Mouse (Mus musculus): ENCODE results near the gene Atp5l. TPM values are rescaled to one million over a fixed set of nuclear protein-coding genes. Genes with fewer than 3 reads are reported as not detected.

The Atp5l gene
- total and polyA plus RNA-seq, 3 experiments, result 1,092 to 1,698 (median 1,478) TPM

DNA sequence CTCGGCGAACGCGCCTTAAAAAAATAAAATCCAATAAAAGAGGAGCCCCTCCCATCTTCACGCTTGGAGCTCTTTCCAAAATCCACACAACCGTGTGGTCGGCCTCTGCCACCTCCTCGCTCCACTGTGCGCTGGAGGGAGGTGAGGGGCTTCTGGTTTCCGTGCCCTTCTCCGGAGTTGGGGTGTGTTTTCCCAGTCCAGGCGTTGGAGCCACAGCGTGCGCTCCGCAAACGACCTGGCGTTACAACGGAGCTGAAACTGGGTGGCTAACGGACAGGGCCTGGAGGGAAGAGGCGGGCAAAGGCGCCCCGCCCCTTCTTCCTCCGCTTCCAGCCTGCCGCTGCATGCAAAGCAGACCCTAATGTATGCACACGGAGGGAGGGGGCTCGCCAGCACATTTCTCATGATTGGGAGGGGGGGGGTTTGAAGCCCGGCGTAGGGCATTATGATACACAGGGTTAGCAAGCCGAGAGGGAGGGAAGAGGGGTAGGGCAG lies 38.6 kb downstream of the Atp5l start:
- peak; percentile 82 for TF ChIP-seq POLR2A (IDR thresholded peaks at IDR 0.05; ENCODE audit: insufficient read depth, low read depth, low read length)
- TF ChIP-seq CTCF (IDR thresholded peaks at IDR 0.05), result no peak

DNA sequence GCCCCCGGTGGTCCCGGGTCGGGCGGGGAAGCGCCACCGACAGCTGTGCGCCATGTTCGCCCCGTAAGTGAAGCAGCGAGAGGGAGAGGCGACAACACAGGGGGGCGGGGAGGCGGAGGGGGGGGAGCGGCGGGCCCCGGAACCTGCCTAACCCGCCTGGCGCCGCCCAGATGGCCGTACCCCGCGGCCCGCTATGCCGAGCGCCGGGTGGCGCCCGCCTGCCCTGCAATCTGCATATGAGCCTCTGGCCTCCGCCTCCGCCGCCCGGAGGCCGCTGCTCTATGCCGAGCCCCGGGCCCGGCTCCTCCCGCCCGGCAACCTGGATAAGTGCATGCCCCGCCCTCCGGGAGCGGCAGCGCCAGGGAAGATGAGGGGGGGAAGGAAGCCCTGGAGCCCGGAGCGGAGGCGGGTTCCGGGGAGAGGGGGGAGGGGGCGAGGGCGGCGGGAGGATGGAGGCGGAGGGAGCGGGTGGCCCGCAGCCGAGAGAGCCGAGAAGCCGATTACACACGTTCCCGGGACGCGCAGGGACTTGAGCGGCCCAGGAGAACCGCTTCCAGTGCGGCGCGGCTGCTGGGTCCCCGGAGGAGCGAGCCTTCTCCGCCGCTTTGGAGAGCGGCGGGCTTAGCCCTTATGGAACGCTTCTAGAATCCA lies 39.2 kb downstream of the Atp5l start, which contains the start of gene Kmt2a:
Gene Kmt2a (minus strand): TSS at position 76 of the 651 bp plus-strand sequence.
- Histone ChIP-seq H3K79me2 (replicated peaks; ENCODE audit: control insufficient read depth, insufficient read depth, low read length) (peaks cover 10% of the 10 kb centered on the region), H3K27me3 (ENCODE audit: control insufficient read depth, insufficient read depth, low read length) (no peaks in the 10 kb centered on the region), H3K4me3 (peak within 1 kb of the TSS; percentile 98), H3K4me1 (ENCODE audit: control insufficient read depth, insufficient read depth, low read length) (peaks cover 10% of the 10 kb centered on the region), H3K9ac (ENCODE audit: low read depth, low read length) (peak within 1 kb of the TSS; percentile 98), H3K36me3 (ENCODE audit: control insufficient read depth, insufficient read depth, low read length) (peaks cover 13% of the 10 kb centered on the region), H3K27ac (peak within 1 kb of the TSS; percentile 94)
- TF ChIP-seq CTCF (IDR thresholded peaks at IDR 0.05) (no peak), POLR2A (IDR thresholded peaks at IDR 0.05; ENCODE audit: insufficient read depth, low read depth, low read length) (peak; percentile 50; the same call in 1 of the 2 replicates), EP300 (IDR thresholded peaks at IDR 0.05; ENCODE audit: insufficient read depth, low read depth, low read length) (no peak)
- WGBS, result 1% methylated on average over 57 of the region's 71 CpGs
- DNase-seq, result peak; percentile 98 to 100
- intact Hi-C loops (cut with DNase I), result loop anchor here (2.0 to 5.0 kb wide), 6 partner anchors 15 to 109 kb away; partner anchors contain the start of genes Atp5l and Ube4a

More for the DNA sequence above, 38.6 kb downstream of the Atp5l start:
- Histone ChIP-seq H3K4me1 (ENCODE audit: control insufficient read depth, insufficient read depth, low read length) (peaks cover 9% of the 10 kb centered on the region), H3K27me3 (ENCODE audit: control insufficient read depth, insufficient read depth, low read length) (no peaks in the 10 kb centered on the region), H3K4me3 (peak overlapping the region; percentile 68), H3K79me2 (replicated peaks; ENCODE audit: control insufficient read depth, insufficient read depth, low read length) (peaks cover 10% of the 10 kb centered on the region), H3K36me3 (ENCODE audit: control insufficient read depth, insufficient read depth, low read length) (peaks cover 12% of the 10 kb centered on the region), H3K27ac (peak overlapping the region; percentile 94), H3K9ac (ENCODE audit: low read depth, low read length) (peak overlapping the region; percentile 71)
- WGBS, result under 1% methylated on average over 29 of the region's 29 CpGs
- intact Hi-C loops (cut with DNase I), result loop anchor here (2.0 to 5.0 kb wide), 6 partner anchors 15 to 110 kb away; partner anchors contain the start of genes Atp5l and Ube4a
- DNase-seq, result peak; percentile 82 to 85

DNA sequence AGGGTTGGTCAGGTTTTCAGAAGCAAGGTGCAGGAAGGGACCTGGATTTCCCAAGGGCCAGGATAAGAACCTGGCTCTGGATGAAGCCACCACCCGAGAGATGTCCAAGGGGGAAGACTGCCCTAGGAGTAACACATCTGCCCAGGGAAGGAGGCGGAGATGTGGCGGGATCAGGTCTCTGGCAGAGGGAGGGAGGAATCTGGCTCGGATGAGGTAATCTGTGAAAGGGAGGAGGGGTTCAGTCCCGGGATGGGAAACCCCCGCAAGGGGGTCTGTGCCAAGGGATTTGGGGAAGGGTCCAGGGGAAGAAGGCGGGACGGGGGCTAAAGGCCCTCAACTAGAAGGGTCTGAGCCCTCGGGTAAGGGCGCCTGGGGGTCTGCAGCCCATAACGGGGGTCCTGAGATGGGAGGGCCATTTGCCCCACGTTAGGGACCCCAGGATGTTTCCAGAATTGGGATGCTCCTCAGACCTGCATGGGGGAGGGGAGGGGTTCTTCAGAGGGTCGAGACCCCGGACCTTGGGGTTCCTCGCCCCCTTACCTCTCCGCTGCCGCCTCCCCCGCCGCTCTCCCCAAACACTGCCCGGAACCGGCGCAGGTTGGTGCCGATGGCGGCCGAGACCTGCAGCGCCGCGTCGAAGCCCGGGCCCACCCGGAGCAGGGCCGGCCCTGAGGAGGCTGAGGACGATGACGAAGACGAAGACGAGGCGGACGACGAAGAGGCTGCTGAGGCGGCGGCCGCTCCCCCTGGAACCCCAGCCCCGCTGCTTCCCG lies 40.0 kb downstream of the Atp5l start:
- H3K4me1 ChIP-seq (ENCODE audit: control insufficient read depth, insufficient read depth, low read length), result peaks cover 12% of the 10 kb centered on the region
- peaks cover 11% of the 10 kb centered on the region for H3K79me2 ChIP-seq (replicated peaks; ENCODE audit: control insufficient read depth, insufficient read depth, low read length)
- intact Hi-C loops (cut with DNase I), result loop anchor here (2.0 to 5.0 kb wide), 6 partner anchors 14 to 108 kb away; partner anchors contain the start of genes Atp5l and Ube4a
- H3K27ac ChIP-seq, result peak overlapping the region; percentile 82
- TF ChIP-seq CTCF (IDR thresholded peaks at IDR 0.05), result no peak
- no peak for TF ChIP-seq POLR2A (IDR thresholded peaks at IDR 0.05; ENCODE audit: insufficient read depth, low read depth, low read length)
- no peak for TF ChIP-seq EP300 (IDR thresholded peaks at IDR 0.05; ENCODE audit: insufficient read depth, low read depth, low read length)
- H3K9ac ChIP-seq (ENCODE audit: low read depth, low read length), result peak overlapping the region; percentile 98
- H3K36me3 ChIP-seq (ENCODE audit: control insufficient read depth, insufficient read depth, low read length), result peaks cover 16% of the 10 kb centered on the region
- no peaks in the 10 kb centered on the region for H3K27me3 ChIP-seq (ENCODE audit: control insufficient read depth, insufficient read depth, low read length)
- DNase-seq, result peak in 1 of 2 experiments; percentile 26
- WGBS, result under 1% methylated on average over 42 of the region's 44 CpGs
- H3K4me3 ChIP-seq, result peak overlapping the region; percentile 98

DNA sequence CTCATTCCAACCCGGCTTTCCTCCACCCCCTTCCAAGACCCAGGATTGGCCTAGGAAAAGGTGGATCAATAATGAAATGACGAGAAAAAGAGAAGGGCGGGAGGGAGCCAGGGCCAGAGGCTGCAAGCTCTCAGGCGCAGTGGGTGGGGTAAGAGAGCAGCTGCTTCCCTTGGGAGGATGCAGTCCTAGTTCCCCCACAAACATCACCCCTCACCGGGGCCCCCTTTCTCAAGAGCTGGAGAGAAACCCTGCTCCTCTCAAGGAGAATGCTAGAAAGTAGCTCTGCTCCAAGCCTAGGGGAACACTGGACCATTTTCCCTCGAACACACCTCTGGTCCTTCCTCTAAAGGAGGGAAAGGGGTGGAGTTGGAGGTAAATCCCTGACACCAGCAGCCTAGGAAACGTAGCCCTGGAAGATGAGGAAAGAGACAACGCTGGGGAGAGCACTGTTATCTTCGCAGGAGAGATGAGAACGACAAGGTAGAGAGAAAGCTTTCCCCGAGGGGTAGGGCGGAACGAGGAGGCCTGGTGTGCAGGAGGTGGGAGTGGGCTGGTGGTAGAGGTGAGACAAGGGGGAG lies 40.8 kb downstream of the Atp5l start:
- peak overlapping the region; percentile 82; the same call in 1 of the 2 replicates for H3K27ac ChIP-seq
- TF ChIP-seq EP300 (IDR thresholded peaks at IDR 0.05; ENCODE audit: insufficient read depth, low read depth, low read length) (no peak), POLR2A (IDR thresholded peaks at IDR 0.05; ENCODE audit: insufficient read depth, low read depth, low read length) (no peak), CTCF (IDR thresholded peaks at IDR 0.05) (no peak)
- WGBS, result 3% methylated on average over 13 of the region's 13 CpGs
- H3K36me3 ChIP-seq (ENCODE audit: control insufficient read depth, insufficient read depth, low read length), result peaks cover 21% of the 10 kb centered on the region
- peak overlapping the region; percentile 98 for H3K4me3 ChIP-seq
- peaks cover 13% of the 10 kb centered on the region for H3K79me2 ChIP-seq (replicated peaks; ENCODE audit: control insufficient read depth, insufficient read depth, low read length)
- peak in 1 of 2 experiments; percentile 25 for DNase-seq
- peaks cover 16% of the 10 kb centered on the region for H3K4me1 ChIP-seq (ENCODE audit: control insufficient read depth, insufficient read depth, low read length)
- H3K9ac ChIP-seq (ENCODE audit: low read depth, low read length), result peak overlapping the region; percentile 40
- intact Hi-C loops (cut with DNase I), result loop anchor here (2.0 to 5.0 kb wide), 6 partner anchors 13 to 107 kb away; partner anchors contain the start of genes Atp5l and Ube4a
- H3K27me3 ChIP-seq (ENCODE audit: control insufficient read depth, insufficient read depth, low read length), result no peaks in the 10 kb centered on the region

DNA sequence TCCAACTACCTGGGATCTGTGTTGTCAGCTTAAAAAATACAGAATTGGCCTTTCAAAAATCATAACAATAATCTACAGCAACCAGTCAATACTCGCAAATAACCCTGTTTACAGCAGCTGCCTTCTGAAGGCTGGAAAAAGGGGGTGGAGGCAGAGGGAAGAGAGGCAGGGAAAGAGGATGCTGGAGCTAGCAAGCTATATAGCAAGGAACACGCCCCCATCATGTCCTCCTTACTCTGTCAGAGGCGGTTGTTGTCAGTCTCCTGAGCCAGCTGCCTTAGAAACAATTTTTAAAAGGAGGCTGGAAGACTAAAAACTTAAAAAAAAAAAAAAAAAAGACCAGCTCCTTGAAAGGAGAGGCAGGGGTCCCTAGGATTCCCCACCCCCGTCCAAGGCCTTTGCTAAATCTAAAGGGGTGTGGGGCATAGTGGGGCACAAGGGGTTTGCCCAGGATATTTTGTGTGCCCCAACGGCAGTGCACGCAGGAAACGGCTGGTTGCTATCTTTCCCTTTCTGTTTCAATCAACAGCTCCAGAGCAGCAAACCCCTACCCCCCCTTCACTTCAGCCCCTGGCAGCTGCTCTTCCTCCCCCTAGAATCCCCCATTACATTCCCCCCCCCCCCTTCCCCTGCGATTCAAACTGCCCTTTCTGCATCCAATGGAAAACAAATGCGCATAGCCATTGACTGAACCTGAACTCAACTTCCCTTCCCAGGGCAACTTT lies 41.6 kb downstream of the Atp5l start:
- H3K9ac ChIP-seq (ENCODE audit: low read depth, low read length), result peak overlapping the region; percentile 40
- H3K27ac ChIP-seq, result no peak overlapping the region
- H3K4me1 ChIP-seq (ENCODE audit: control insufficient read depth, insufficient read depth, low read length), result peaks cover 16% of the 10 kb centered on the region

More for the DNA sequence above, 41.6 kb downstream of the Atp5l start:
- intact Hi-C loops (cut with DNase I), result no loop called here
- Histone ChIP-seq H3K4me3 (peak overlapping the region; percentile 98; the same call in 1 of the 2 replicates), H3K36me3 (ENCODE audit: control insufficient read depth, insufficient read depth, low read length) (peaks cover 29% of the 10 kb centered on the region), H3K27me3 (ENCODE audit: control insufficient read depth, insufficient read depth, low read length) (no peaks in the 10 kb centered on the region), H3K79me2 (replicated peaks; ENCODE audit: control insufficient read depth, insufficient read depth, low read length) (peaks cover 13% of the 10 kb centered on the region)
- WGBS, result 12% methylated on average over 9 of the region's 9 CpGs
- peak in 1 of 2 experiments; percentile 9 for DNase-seq
- TF ChIP-seq POLR2A (IDR thresholded peaks at IDR 0.05; ENCODE audit: insufficient read depth, low read depth, low read length) (no peak), CTCF (IDR thresholded peaks at IDR 0.05) (no peak), EP300 (IDR thresholded peaks at IDR 0.05; ENCODE audit: insufficient read depth, low read depth, low read length) (no peak)

Measured in heart, adult 2 months (tissue).